Mouse (Mus musculus) heart, embryonic 10.5 days (tissue): ENCODE measurements around the gene CN725425. TPM values are rescaled to one million over a fixed set of nuclear protein-coding genes. Genes with fewer than 3 reads are reported as not detected.

ENCODE experiments used
- DNase-seq: peaks from one replicate; pipeline ENCODE4 v3.0.0-alpha.2; 2017; ENCODE audit warnings: low spot score
- H3K27ac ChIP-seq: fragments of 300-500 bp; sonication (generic); 2 replicates; pipeline ENCODE4 v1.5.1; 2016; ENCODE audit warnings: mild to moderate bottlenecking
- H3K27me3 ChIP-seq: fragments of 300-500 bp; sonication (generic); 2 replicates; pipeline ENCODE4 v1.6.1; 2016; ENCODE audit warnings: mild to moderate bottlenecking; ENCODE audit not compliant: poor library complexity, insufficient read depth, severe bottlenecking
- H3K36me3 ChIP-seq: fragments of 300-500 bp; sonication (generic); 2 replicates; pipeline ENCODE4 v1.6.1; 2016; ENCODE audit warnings: mild to moderate bottlenecking, moderate library complexity
- H3K4me1 ChIP-seq: fragments of 300-500 bp; sonication (generic); 2 replicates; pipeline ENCODE4 v1.6.1; 2016; ENCODE audit warnings: mild to moderate bottlenecking
- H3K4me3 ChIP-seq: fragments of 300-500 bp; sonication (generic); 2 replicates; pipeline ENCODE4 v1.5.1; 2016; ENCODE audit warnings: mild to moderate bottlenecking, moderate library complexity
- H3K9me3 ChIP-seq: fragments of 300-500 bp; sonication (generic); 2 replicates; pipeline ENCODE4 v1.6.1; 2016; ENCODE audit warnings: mild to moderate bottlenecking, moderate library complexity
- WGBS: fragments of 180-500 bp; shearing (Covaris S2); methylation state at CpG from one replicate; pipeline ENCODE4 v1.1.7; 2016; 5-methylcytosine and 5-hydroxymethylcytosine counted together
- polyA plus RNA-seq: library from polyadenylated mRNA; unstranded; fragments of >200 nt; fragmentation: Nextera tagmentation; extraction: Ambion mirVana; gene quantifications from 2 replicates; pipeline ENCODE4 v1.2.1, GENCODE M21; 2016

CN725425 gene
- polyA plus RNA-seq: 0.10 TPM in 1 of 2 replicates, not detected in the other

DNA sequence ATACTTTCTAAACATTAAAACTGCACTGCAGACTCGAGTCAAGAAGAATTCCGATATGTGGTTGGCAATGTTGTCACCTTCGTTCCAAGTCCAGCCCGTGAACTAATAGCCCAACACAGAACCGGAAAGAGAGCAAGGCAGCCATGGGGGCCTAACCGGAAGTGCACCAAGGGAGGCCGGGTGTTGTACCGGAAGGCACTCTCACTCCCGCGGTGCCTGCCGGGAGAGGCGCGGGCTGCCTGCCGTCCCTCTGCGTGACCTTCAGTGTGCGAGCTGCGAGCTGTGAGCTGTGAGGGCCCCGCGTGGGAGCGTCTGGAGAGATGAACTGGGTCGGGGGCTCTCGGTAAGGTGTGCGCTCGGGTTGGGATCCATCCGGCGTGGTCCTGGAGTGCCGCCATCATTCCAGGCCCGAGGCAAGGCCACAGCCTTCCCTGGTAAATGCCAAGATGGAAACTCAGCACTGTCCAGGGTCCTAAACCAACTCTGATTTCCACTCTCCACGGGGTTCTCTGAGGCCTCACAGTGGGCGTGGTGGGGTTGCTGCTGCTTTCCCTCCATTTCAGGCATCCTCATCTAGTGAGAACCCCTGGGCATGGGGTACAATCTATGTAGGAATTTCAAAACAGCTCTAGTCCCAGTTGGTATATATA lies at the start of gene CN725425:
Gene CN725425, plus strand, starts transcription at position 239 of the 650 bp plus-strand sequence.
- WGBS: 85% methylated on average over 30 of the region's 30 CpGs
- Histone ChIP-seq H3K36me3 (no peaks in the 10 kb centered on the region), H3K4me1 (no peaks in the 10 kb centered on the region), H3K27me3 (no peaks in the 10 kb centered on the region), H3K4me3 (no peak within 1 kb of the TSS), H3K9me3 (no peaks in the 10 kb centered on the region), H3K27ac (no peak within 1 kb of the TSS)
- no peak for DNase-seq

- Histone ChIP-seq H3K4me3 (no peak overlapping the region), H3K36me3 (no peaks in the 10 kb centered on the region)
- WGBS: 70% methylated on average over 1 of the region's 1 CpGs
Measured at GRCm38 (mm10) chr15:91152592-91152991, 46.7 kb upstream of the CN725425 start.

DNA sequence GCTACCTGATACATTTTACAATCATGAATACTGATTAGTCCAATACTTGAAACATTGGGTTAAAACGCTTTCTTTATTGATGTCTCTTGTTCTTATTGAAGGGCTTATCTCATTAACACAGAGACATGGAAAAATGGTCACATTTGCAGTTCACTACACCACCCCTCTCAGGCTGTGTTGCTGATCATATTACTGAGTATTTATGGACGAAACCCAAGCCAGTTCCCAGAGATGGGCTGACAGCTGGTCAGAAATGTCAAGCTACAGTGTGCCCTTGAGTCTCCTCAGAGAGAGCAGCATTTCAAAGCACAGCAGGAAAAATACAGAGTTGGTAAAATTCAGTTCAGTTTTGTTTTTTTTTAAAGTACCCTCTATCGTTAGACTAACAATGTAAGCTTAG lies 46.0 kb upstream of the CN725425 start:
- WGBS: 75% methylated on average over 3 of the region's 3 CpGs
- Histone ChIP-seq H3K9me3 (no peaks in the 10 kb centered on the region), H3K4me3 (no peak overlapping the region), H3K4me1 (no peaks in the 10 kb centered on the region), H3K27me3 (no peaks in the 10 kb centered on the region), H3K36me3 (no peaks in the 10 kb centered on the region), H3K27ac (no peak overlapping the region)
- no peak for DNase-seq

More at GRCm38 (mm10) chr15:91152592-91152991, 46.7 kb upstream of the CN725425 start:
- Histone ChIP-seq H3K4me1 (no peaks in the 10 kb centered on the region), H3K27ac (no peak overlapping the region), H3K27me3 (no peaks in the 10 kb centered on the region), H3K9me3 (no peaks in the 10 kb centered on the region)
- DNase-seq: no peak

- no peaks in the 10 kb centered on the region for H3K36me3 ChIP-seq
- 78% methylated on average over 5 of the region's 5 CpGs for WGBS
- H3K27me3 ChIP-seq: no peaks in the 10 kb centered on the region
- H3K4me3 ChIP-seq: no peak overlapping the region
- no peak for DNase-seq
- no peaks in the 10 kb centered on the region for H3K4me1 ChIP-seq
- no peaks in the 10 kb centered on the region for H3K9me3 ChIP-seq
- no peak overlapping the region for H3K27ac ChIP-seq
Measured at GRCm38 (mm10) chr15:91161153-91161552, 38.1 kb upstream of the CN725425 start.

GRCm38 (mm10) chr15:91163454-91163853 lies 35.8 kb upstream of the CN725425 start:
- 71% methylated on average over 2 of the region's 2 CpGs for WGBS

DNA sequence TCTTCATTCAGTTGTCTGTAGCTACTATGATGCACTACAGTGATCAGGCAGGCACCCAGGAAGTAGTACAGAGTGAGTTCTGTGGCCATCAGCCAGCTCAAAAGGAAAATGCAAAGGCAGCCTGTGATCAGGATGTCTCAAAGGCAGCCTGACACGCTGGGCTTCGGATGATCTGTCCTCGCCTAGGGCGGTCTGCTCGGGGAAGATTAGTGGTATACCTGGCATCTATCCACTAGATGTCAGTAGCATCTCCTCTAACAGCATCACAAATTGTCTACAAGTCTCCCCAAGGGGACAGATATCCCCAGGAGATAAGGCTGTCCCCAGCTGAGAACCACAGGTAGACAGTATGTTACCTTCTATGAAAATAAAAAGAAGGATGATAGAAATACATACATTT lies 34.3 kb upstream of the CN725425 start:
- H3K4me3 ChIP-seq: no peak overlapping the region
- no peaks in the 10 kb centered on the region for H3K4me1 ChIP-seq
- H3K27ac ChIP-seq: no peak overlapping the region
- H3K27me3 ChIP-seq: no peaks in the 10 kb centered on the region
- no peaks in the 10 kb centered on the region for H3K36me3 ChIP-seq
- WGBS: 6% methylated on average over 5 of the region's 5 CpGs
- no peak for DNase-seq
- no peaks in the 10 kb centered on the region for H3K9me3 ChIP-seq

More at GRCm38 (mm10) chr15:91163454-91163853, 35.8 kb upstream of the CN725425 start:
- Histone ChIP-seq H3K9me3 (no peaks in the 10 kb centered on the region), H3K4me3 (no peak overlapping the region), H3K27ac (no peak overlapping the region), H3K4me1 (no peaks in the 10 kb centered on the region), H3K27me3 (no peaks in the 10 kb centered on the region), H3K36me3 (no peaks in the 10 kb centered on the region)
- DNase-seq: no peak

- Histone ChIP-seq H3K27me3 (no peaks in the 10 kb centered on the region), H3K27ac (no peak overlapping the region), H3K4me3 (no peak overlapping the region), H3K36me3 (no peaks in the 10 kb centered on the region), H3K9me3 (no peaks in the 10 kb centered on the region), H3K4me1 (peaks cover 4% of the 10 kb centered on the region; the same call in 1 of the 2 replicates)
- WGBS: 86% methylated on average over 13 of the region's 13 CpGs
- no peak for DNase-seq
Measured at GRCm38 (mm10) chr15:91167850-91168562, 31.3 kb upstream of the CN725425 start.

- H3K27me3 ChIP-seq: no peaks in the 10 kb centered on the region
- no peak for DNase-seq
- H3K36me3 ChIP-seq: no peaks in the 10 kb centered on the region
- no peaks in the 10 kb centered on the region for H3K9me3 ChIP-seq
- no peak overlapping the region for H3K4me3 ChIP-seq
- no peak overlapping the region for H3K27ac ChIP-seq
- peaks cover 4% of the 10 kb centered on the region; the same call in 1 of the 2 replicates for H3K4me1 ChIP-seq
- 84% methylated on average over 9 of the region's 9 CpGs for WGBS
Measured at GRCm38 (mm10) chr15:91170602-91171328, 28.5 kb upstream of the CN725425 start.

DNA sequence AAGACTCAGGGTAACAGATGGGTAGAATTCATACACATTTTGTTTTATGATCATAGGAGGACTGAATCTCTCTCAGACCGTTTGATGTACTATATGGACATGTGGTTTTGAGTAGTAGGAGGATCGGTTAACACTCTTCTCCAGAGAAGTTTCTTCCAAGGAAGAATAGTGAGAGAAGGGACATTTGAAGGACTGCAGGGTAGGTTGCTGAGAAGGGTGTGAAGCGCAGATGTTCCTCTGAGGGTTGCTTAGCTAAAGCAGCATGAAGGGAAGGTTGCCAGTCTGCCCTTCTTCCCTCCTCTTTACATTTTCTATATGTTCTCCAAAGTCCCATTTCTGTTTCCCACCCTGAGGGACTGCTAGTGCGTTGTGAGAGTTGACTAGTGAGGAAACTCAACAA lies 28.0 kb upstream of the CN725425 start:
- no peak for DNase-seq
- WGBS: 78% methylated on average over 4 of the region's 4 CpGs
- Histone ChIP-seq H3K4me3 (no peak overlapping the region), H3K27me3 (no peaks in the 10 kb centered on the region), H3K36me3 (no peaks in the 10 kb centered on the region), H3K9me3 (no peaks in the 10 kb centered on the region), H3K27ac (no peak overlapping the region), H3K4me1 (peaks cover 4% of the 10 kb centered on the region; the same call in 1 of the 2 replicates)

DNA sequence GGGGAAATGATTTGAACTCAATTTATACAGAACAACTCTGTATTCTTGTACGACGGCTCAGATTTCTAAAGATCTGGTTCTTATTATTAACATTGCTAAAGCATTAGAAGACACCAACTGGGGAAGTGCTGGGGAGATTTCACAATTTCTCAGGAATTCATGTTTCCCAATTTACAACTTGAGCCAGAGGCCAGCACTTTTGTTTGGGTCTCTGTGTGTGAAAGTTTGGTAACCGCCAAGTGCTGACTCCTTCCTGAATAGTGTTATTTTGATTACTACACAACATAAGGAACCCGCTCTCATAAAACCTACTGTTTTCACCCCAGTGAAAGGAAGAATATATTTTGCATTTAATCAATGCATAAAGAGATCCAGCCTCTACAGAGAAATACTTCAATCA lies 27.1 kb upstream of the CN725425 start:
- H3K27me3 ChIP-seq: no peaks in the 10 kb centered on the region
- DNase-seq: no peak
- no peak overlapping the region for H3K27ac ChIP-seq
- no peak overlapping the region for H3K4me3 ChIP-seq
- peaks cover 4% of the 10 kb centered on the region; the same call in 1 of the 2 replicates for H3K4me1 ChIP-seq
- H3K36me3 ChIP-seq: no peaks in the 10 kb centered on the region
- H3K9me3 ChIP-seq: no peaks in the 10 kb centered on the region
- 86% methylated on average over 4 of the region's 4 CpGs for WGBS

DNA sequence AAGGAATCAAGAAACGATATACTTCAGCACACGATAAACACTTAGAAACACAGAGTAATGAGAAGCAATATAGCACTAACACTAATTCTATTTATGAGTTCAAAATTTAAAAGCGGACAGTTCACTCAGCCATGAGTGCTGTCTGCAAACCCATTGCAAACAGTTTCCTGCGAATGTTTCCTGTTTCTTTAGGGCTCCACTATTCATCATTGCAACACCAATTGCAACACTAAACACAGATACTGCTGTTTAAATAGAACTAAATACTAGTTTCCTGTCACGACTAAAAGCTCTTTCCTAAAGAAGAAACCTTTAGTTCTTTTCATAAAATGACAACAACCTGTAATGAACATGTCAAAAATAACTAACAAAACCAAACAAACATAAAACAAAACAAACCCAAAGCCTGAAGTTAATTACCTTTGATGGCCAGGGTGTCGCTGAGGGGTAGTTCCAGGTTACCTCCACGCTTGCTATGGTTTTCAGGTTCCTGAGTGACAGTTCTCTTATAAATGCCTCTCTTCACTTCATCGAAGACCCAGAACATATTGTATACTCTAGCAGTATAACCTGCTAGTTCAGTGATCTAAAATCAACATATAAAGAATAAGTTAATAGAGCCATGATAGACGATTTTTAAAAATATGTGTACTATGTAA lies 20.5 kb upstream of the CN725425 start:
- Histone ChIP-seq H3K9me3 (no peaks in the 10 kb centered on the region), H3K36me3 (no peaks in the 10 kb centered on the region), H3K4me1 (no peaks in the 10 kb centered on the region), H3K4me3 (no peak overlapping the region), H3K27me3 (no peaks in the 10 kb centered on the region), H3K27ac (no peak overlapping the region)
- no peak for DNase-seq
- WGBS: 74% methylated on average over 9 of the region's 9 CpGs

DNA sequence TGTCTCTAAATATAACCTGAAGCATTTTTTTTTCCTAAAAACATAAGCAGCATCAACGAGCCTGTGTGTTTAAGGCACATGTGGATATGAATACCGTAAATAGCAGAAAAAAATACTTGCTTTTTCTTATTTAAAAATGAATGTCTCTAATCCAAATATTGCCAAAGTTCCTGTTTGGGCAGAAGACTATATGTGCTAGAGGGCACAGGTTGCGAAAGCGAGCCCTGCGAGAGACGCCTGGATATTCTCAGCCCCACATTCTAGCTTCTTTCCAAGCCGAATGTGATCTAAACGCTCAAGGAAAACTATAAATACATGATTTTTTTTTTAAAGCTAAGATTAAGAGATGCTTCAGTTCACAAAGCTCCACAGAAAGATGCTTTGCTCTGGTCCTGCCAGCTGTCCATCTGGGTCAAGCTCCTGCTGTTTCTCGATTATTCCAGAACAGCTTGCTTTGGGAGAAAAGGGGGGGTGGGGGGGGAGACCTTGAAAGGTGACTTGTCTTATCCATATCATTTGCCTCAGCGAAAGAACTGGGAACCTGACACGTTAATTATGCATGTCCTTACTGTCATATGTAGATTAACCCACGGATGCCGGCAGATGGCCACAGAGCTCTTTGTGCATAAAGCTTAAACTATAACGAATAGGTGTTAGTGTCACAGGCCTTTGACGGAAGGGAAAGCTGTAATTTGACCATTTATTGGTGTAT lies 19.2 kb upstream of the CN725425 start:
- DNase-seq: no peak
- no peaks in the 10 kb centered on the region for H3K4me1 ChIP-seq
- no peak overlapping the region for H3K4me3 ChIP-seq
- H3K36me3 ChIP-seq: no peaks in the 10 kb centered on the region
- 75% methylated on average over 15 of the region's 15 CpGs for WGBS
- H3K9me3 ChIP-seq: no peaks in the 10 kb centered on the region
- H3K27ac ChIP-seq: no peak overlapping the region
- no peaks in the 10 kb centered on the region for H3K27me3 ChIP-seq
